Mouse (Mus musculus) liver, embryonic 12.5 days (tissue): ENCODE measurements around the gene Tes. TPM values are rescaled to one million over a fixed set of nuclear protein-coding genes. Genes with fewer than 3 reads are reported as not detected.
"Not testable (repeated sequence)": the region's sequence is repeated elsewhere in the genome, so short reads cannot be mapped to it uniquely, and the experiment has no call there.

ENCODE experiments used
- ATAC-seq: fragments of 200-750 bp; cut with Nextera tagmentation; 2 replicates; pipeline ENCODE4 v1.8.0; 2017; ENCODE audit warnings: moderate number of reproducible peaks, mild to moderate bottlenecking, moderate library complexity
- H3K27ac ChIP-seq: fragments of 300-500 bp; sonication (generic); 2 replicates; pipeline ENCODE4 v1.5.1; 2016; ENCODE audit warnings: mild to moderate bottlenecking
- H3K27me3 ChIP-seq: fragments of 300-500 bp; sonication (generic); replicated peaks from 2 replicates; pipeline ENCODE4 v1.6.1; 2016; ENCODE audit warnings: mild to moderate bottlenecking, moderate library complexity
- H3K36me3 ChIP-seq: fragments of 300-500 bp; sonication (generic); 2 replicates; pipeline ENCODE4 v1.6.1; 2016; ENCODE audit warnings: mild to moderate bottlenecking, moderate library complexity
- H3K4me1 ChIP-seq: fragments of 300-500 bp; sonication (generic); 2 replicates; pipeline ENCODE4 v1.6.1; 2016
- H3K4me2 ChIP-seq: fragments of 300-500 bp; sonication (generic); 2 replicates; pipeline ENCODE4 v1.6.1; 2016; ENCODE audit warnings: mild to moderate bottlenecking, moderate library complexity
- H3K4me3 ChIP-seq: fragments of 300-500 bp; sonication (generic); 2 replicates; pipeline ENCODE4 v1.5.1; 2016; ENCODE audit warnings: mild to moderate bottlenecking, moderate library complexity
- H3K9ac ChIP-seq: fragments of 300-500 bp; sonication (generic); 2 replicates; pipeline ENCODE4 v1.6.1; 2016; ENCODE audit warnings: mild to moderate bottlenecking, moderate library complexity
- H3K9me3 ChIP-seq: fragments of 300-500 bp; sonication (generic); replicated peaks from 2 replicates; pipeline ENCODE4 v1.6.1; 2016; ENCODE audit warnings: mild to moderate bottlenecking, moderate library complexity
- WGBS: fragments of 180-500 bp; shearing (Covaris S2); methylation state at CpG from one replicate; pipeline ENCODE4 v1.1.7; 2016; ENCODE audit not compliant: insufficient replicate concordance; 5-methylcytosine and 5-hydroxymethylcytosine counted together
- polyA plus RNA-seq: library from polyadenylated mRNA; unstranded; fragments of >200 nt; fragmentation: Nextera tagmentation; extraction: Ambion mirVana; gene quantifications from 2 replicates; pipeline ENCODE4 v1.2.1, GENCODE M21; 2016

The Tes gene
- polyA plus RNA-seq, 1 experiment from 2014 or later = 8.6 TPM

- H3K4me2 ChIP-seq = no peak overlapping the region
- H3K4me3 ChIP-seq = no peak overlapping the region
- no peak overlapping the region for H3K27ac ChIP-seq
- ATAC-seq = no peak
- no peaks in the 10 kb centered on the region for H3K36me3 ChIP-seq
- peaks cover 7% of the 10 kb centered on the region; the same call in 1 of the 2 replicates for H3K4me1 ChIP-seq
- no peaks in the 10 kb centered on the region for H3K9me3 ChIP-seq
- 65% methylated on average over 2 of the region's 2 CpGs for WGBS
- no peak overlapping the region for H3K9ac ChIP-seq
- H3K27me3 ChIP-seq = peaks cover 9% of the 10 kb centered on the region
Measured at GRCm38 (mm10) chr6:17060154-17060553, 4.8 kb upstream of the Tes start.

- ATAC-seq, H3K9ac ChIP-seq, H3K4me3 ChIP-seq, H3K4me2 ChIP-seq, H3K36me3 ChIP-seq, H3K27ac ChIP-seq, H3K9me3 ChIP-seq: not testable (repeated sequence)
- Histone ChIP-seq H3K4me1 (peaks cover 12% of the 10 kb centered on the region; the same call in 1 of the 2 replicates), H3K27me3 (peaks cover 23% of the 10 kb centered on the region)
- 65% methylated on average over 4 of the region's 4 CpGs for WGBS
Measured at GRCm38 (mm10) chr6:17061826-17062225, 3.1 kb upstream of the Tes start.

GRCm38 (mm10) chr6:17062366-17062765 is 2.6 kb upstream of the Tes start:
- Histone ChIP-seq H3K9me3 (no peaks in the 10 kb centered on the region), H3K27me3 (peaks cover 23% of the 10 kb centered on the region), H3K36me3 (no peaks in the 10 kb centered on the region), H3K4me1 (peaks cover 12% of the 10 kb centered on the region; the same call in 1 of the 2 replicates), H3K4me2 (no peak overlapping the region), H3K9ac (no peak overlapping the region), H3K27ac (no peak overlapping the region), H3K4me3 (no peak overlapping the region)
- ATAC-seq = no peak
- 76% methylated on average over 6 of the region's 6 CpGs for whole genome bisulfite sequencing

GRCm38 (mm10) chr6:17065791-17066169 is 831 bp downstream of the Tes start:
- Histone ChIP-seq H3K4me1 (peaks cover 12% of the 10 kb centered on the region; the same call in 1 of the 2 replicates), H3K4me2 (peak overlapping the region; percentile 84), H3K27ac (no peak overlapping the region), H3K36me3 (no peaks in the 10 kb centered on the region), H3K9me3 (no peaks in the 10 kb centered on the region), H3K4me3 (peak overlapping the region; percentile 59), H3K27me3 (peaks cover 23% of the 10 kb centered on the region), H3K9ac (no peak overlapping the region; the same call in 1 of the 2 replicates)
- ATAC-seq = 0 out of 2 replicates have a peak, but pooled peaks have one; percentile 35
- 1% methylated on average over 12 of the region's 12 CpGs for WGBS

- Histone ChIP-seq H3K27me3 (peaks cover 23% of the 10 kb centered on the region), H3K4me3 (peak overlapping the region; percentile 59; the same call in 1 of the 2 replicates), H3K9me3 (no peaks in the 10 kb centered on the region), H3K9ac (no peak overlapping the region), H3K4me2 (peak overlapping the region; percentile 84), H3K27ac (no peak overlapping the region), H3K4me1 (peaks cover 12% of the 10 kb centered on the region; the same call in 1 of the 2 replicates), H3K36me3 (no peaks in the 10 kb centered on the region)
- ATAC-seq = no peak
- WGBS = 32% methylated on average over 11 of the region's 11 CpGs
Measured at GRCm38 (mm10) chr6:17066211-17066940, 1.4 kb downstream of the Tes start.

- H3K4me1 ChIP-seq = no peaks in the 10 kb centered on the region
- no peak overlapping the region for H3K9ac ChIP-seq
- no peaks in the 10 kb centered on the region for H3K27me3 ChIP-seq
- no peak overlapping the region for H3K4me2 ChIP-seq
- no peak overlapping the region for H3K27ac ChIP-seq
- no peak overlapping the region for H3K4me3 ChIP-seq
- ATAC-seq = no peak
- no peaks in the 10 kb centered on the region for H3K36me3 ChIP-seq
- H3K9me3 ChIP-seq = no peaks in the 10 kb centered on the region
- 67% methylated on average over 3 of the region's 3 CpGs for WGBS
Measured at GRCm38 (mm10) chr6:17071899-17072298, 7.0 kb downstream of the Tes start.

GRCm38 (mm10) chr6:17072338-17072737 is 7.4 kb downstream of the Tes start:
- H3K4me1 ChIP-seq = no peaks in the 10 kb centered on the region
- no peak overlapping the region for H3K9ac ChIP-seq
- no peak for ATAC-seq
- H3K9me3 ChIP-seq = no peaks in the 10 kb centered on the region
- H3K27me3 ChIP-seq = no peaks in the 10 kb centered on the region
- H3K27ac ChIP-seq = no peak overlapping the region
- no peaks in the 10 kb centered on the region for H3K36me3 ChIP-seq
- WGBS = 67% methylated on average over 5 of the region's 5 CpGs
- H3K4me2 ChIP-seq = no peak overlapping the region
- no peak overlapping the region for H3K4me3 ChIP-seq

- no peaks in the 10 kb centered on the region for H3K27me3 ChIP-seq
- no peak for ATAC-seq
- 63% methylated on average over 7 of the region's 7 CpGs for WGBS
Measured at GRCm38 (mm10) chr6:17072763-17073484, 8.0 kb downstream of the Tes start.

GRCm38 (mm10) chr6:17077270-17077669 is 12.3 kb downstream of the Tes start:
- Histone ChIP-seq H3K4me1 (peaks cover 4% of the 10 kb centered on the region; the same call in 1 of the 2 replicates), H3K4me3 (no peak overlapping the region), H3K36me3 (no peaks in the 10 kb centered on the region), H3K9ac (no peak overlapping the region), H3K27ac (no peak overlapping the region), H3K27me3 (no peaks in the 10 kb centered on the region), H3K4me2 (no peak overlapping the region), H3K9me3 (no peaks in the 10 kb centered on the region)
- no peak for ATAC-seq
- 77% methylated on average over 9 of the region's 9 CpGs for WGBS

More at GRCm38 (mm10) chr6:17072763-17073484, 8.0 kb downstream of the Tes start:
- Histone ChIP-seq H3K36me3 (no peaks in the 10 kb centered on the region), H3K4me1 (peaks cover 4% of the 10 kb centered on the region; the same call in 1 of the 2 replicates), H3K9me3 (no peaks in the 10 kb centered on the region), H3K4me3 (no peak overlapping the region), H3K4me2 (no peak overlapping the region), H3K9ac (no peak overlapping the region), H3K27ac (no peak overlapping the region)

GRCm38 (mm10) chr6:17077720-17078119 is 12.8 kb downstream of the Tes start:
- no peak for ATAC-seq
- H3K27me3 ChIP-seq = no peaks in the 10 kb centered on the region
- no peak overlapping the region for H3K27ac ChIP-seq
- no peaks in the 10 kb centered on the region for H3K36me3 ChIP-seq
- 50% methylated on average over 3 of the region's 3 CpGs for WGBS
- H3K4me3 ChIP-seq = no peak overlapping the region
- H3K9me3 ChIP-seq = no peaks in the 10 kb centered on the region
- H3K4me1 ChIP-seq = peaks cover 4% of the 10 kb centered on the region; the same call in 1 of the 2 replicates
- H3K9ac ChIP-seq = no peak overlapping the region
- no peak overlapping the region for H3K4me2 ChIP-seq

GRCm38 (mm10) chr6:17079304-17079703 is 14.4 kb downstream of the Tes start:
- Histone ChIP-seq H3K4me3 (no peak overlapping the region), H3K27me3 (no peaks in the 10 kb centered on the region)

GRCm38 (mm10) chr6:17079826-17080225 is 14.9 kb downstream of the Tes start:
- Histone ChIP-seq H3K36me3 (no peaks in the 10 kb centered on the region), H3K27me3 (no peaks in the 10 kb centered on the region), H3K9me3 (no peaks in the 10 kb centered on the region), H3K9ac (no peak overlapping the region), H3K4me2 (no peak overlapping the region), H3K4me1 (peaks cover 4% of the 10 kb centered on the region; the same call in 1 of the 2 replicates), H3K27ac (no peak overlapping the region), H3K4me3 (no peak overlapping the region)
- ATAC-seq = no peak
- WGBS = 68% methylated on average over 5 of the region's 5 CpGs

More at GRCm38 (mm10) chr6:17079304-17079703, 14.4 kb downstream of the Tes start:
- Histone ChIP-seq H3K36me3 (no peaks in the 10 kb centered on the region), H3K27ac (no peak overlapping the region), H3K4me1 (peaks cover 4% of the 10 kb centered on the region; the same call in 1 of the 2 replicates), H3K4me2 (no peak overlapping the region), H3K9ac (no peak overlapping the region), H3K9me3 (no peaks in the 10 kb centered on the region)
- 51% methylated on average over 5 of the region's 5 CpGs for WGBS
- ATAC-seq = no peak
